In the genomic region with DNA sequence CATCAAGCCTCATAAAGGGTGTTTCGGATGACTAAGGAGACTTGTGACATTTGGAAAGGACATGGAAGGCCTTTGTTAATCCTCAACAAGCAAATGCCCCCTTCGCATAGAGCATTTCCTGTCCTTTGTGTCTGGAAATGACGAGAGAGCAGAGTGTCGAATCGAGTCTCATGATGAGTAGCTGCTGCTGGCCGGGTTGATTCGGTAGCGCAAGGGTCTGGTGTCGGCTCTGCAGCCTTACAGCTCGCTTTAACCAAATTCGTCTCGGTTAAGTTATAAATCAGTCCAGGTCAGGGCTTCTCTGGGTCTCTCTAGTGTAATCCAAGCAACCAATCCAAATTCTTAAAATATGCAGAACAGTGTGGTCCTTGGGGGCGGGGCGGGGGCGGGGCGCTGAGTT, we compare ENCODE assay signal across 18 mouse cellular contexts. TPM values are rescaled to one million over a fixed set of nuclear protein-coding genes. Genes with fewer than 3 reads are reported as not detected.
DNase-seq lines count a peak whose midpoint lies in the region; ATAC-seq lines count a peak whose summit lies in the region.
"Had no signal": no experiment of that assay in that cellular context is flagged by ENCODE, and none has a peak within 500 bp of the region (broad histone marks: within the 10 kb centered on the region; RNA-seq: fewer than 3 reads in every experiment).

No protein-coding gene starts in this region.

- H3K27ac ChIP-seq in hindbrain, embryonic 15.5 days (replicated peaks): no peak overlapping the region
- H3K27ac ChIP-seq in hindbrain, embryonic 14.5 days: no peak overlapping the region
- H3K27ac ChIP-seq in lung, embryonic 15.5 days: peak overlapping the region; percentile 34; the same call in 1 of the 2 replicates
- no peak overlapping the region for H3K27ac ChIP-seq in embryonic facial prominence, embryonic 10.5 days (replicated peaks)
- no peak overlapping the region for H3K27ac ChIP-seq in limb, embryonic 13.5 days
- H3K27ac ChIP-seq: left cerebral cortex, adult 2 months; liver, embryonic 13.5 days had no signal

- H3K27me3 ChIP-seq in hindbrain, embryonic 15.5 days: no peaks in the 10 kb centered on the region
- H3K27me3 ChIP-seq in hindbrain, embryonic 14.5 days (ENCODE audit: control insufficient read depth, insufficient read depth, low read length): no peaks in the 10 kb centered on the region
- no peaks in the 10 kb centered on the region for H3K27me3 ChIP-seq in lung, embryonic 15.5 days
- H3K27me3 ChIP-seq in embryonic facial prominence, embryonic 10.5 days (replicated peaks; ENCODE audit: low read depth, poor library complexity, severe bottlenecking): no peaks in the 10 kb centered on the region
- H3K27me3 ChIP-seq in limb, embryonic 13.5 days: peaks cover 16% of the 10 kb centered on the region
- H3K27me3 ChIP-seq: liver, embryonic 13.5 days had no signal

- 0 out of 2 replicates have a peak overlapping the region, but pooled peaks have one; percentile 2 for H3K4me2 ChIP-seq in hindbrain, embryonic 15.5 days
- no peak overlapping the region for H3K4me2 ChIP-seq in hindbrain, embryonic 14.5 days (replicated peaks)
- peak overlapping the region; percentile 20 for H3K4me2 ChIP-seq in lung, embryonic 15.5 days
- H3K4me2 ChIP-seq in limb, embryonic 13.5 days (replicated peaks): peak overlapping the region; percentile 33; the same call in 1 of the 2 replicates
- H3K4me2 ChIP-seq: heart, embryonic 11.5 days; liver, embryonic 13.5 days had no signal

- WGBS in hindbrain, embryonic 15.5 days: 62% methylated on average over 16 of the region's 16 CpGs
- WGBS in hindbrain, embryonic 14.5 days: 69% methylated on average over 16 of the region's 16 CpGs
- WGBS in lung, embryonic 15.5 days: 42% methylated on average over 16 of the region's 16 CpGs
- WGBS in embryonic facial prominence, embryonic 10.5 days: 81% methylated on average over 16 of the region's 16 CpGs
- 66% methylated on average over 16 of the region's 16 CpGs for WGBS in limb, embryonic 13.5 days

- no peak for DNase-seq in hindbrain, embryonic 14.5 days (ENCODE audit: low spot score)
- no peak for DNase-seq in lung, postnatal 14 days
- DNase-seq in embryonic facial prominence, embryonic 10.5 days (ENCODE audit: low spot score): peak; percentile 19
- no peak for DNase-seq in testis, postnatal 10 days (ENCODE audit: low spot score)
- no peak for DNase-seq in left cerebral cortex, adult 18-20 months (ENCODE audit: low spot score in 2 of 2)
- DNase-seq: adrenal gland, postnatal 36 days; cerebellum, postnatal 14 days; forebrain, postnatal 0 days; gastrocnemius, postnatal 14 days; liver, embryonic 13.5 days had no signal

- H3K4me3 ChIP-seq in hindbrain, embryonic 15.5 days: no peak overlapping the region
- no peak overlapping the region for H3K4me3 ChIP-seq in hindbrain, embryonic 14.5 days (replicated peaks; ENCODE audit: low read length)
- no peak overlapping the region for H3K4me3 ChIP-seq in lung, embryonic 15.5 days
- H3K4me3 ChIP-seq in embryonic facial prominence, embryonic 10.5 days: no peak overlapping the region
- no peak overlapping the region; the same call in 1 of the 2 replicates for H3K4me3 ChIP-seq in limb, embryonic 13.5 days
- H3K4me3 ChIP-seq: erythroblast, embryonic 14.5 days; left cerebral cortex, adult 2 months; liver, embryonic 13.5 days; megakaryocyte, embryonic 14.5 days had no signal

- H3K9me3 ChIP-seq in hindbrain, embryonic 15.5 days: no peaks in the 10 kb centered on the region
- no peaks in the 10 kb centered on the region for H3K9me3 ChIP-seq in hindbrain, embryonic 14.5 days (ENCODE audit: control insufficient read depth, low read length)
- H3K9me3 ChIP-seq in lung, embryonic 15.5 days: no peaks in the 10 kb centered on the region
- no peaks in the 10 kb centered on the region for H3K9me3 ChIP-seq in embryonic facial prominence, embryonic 10.5 days
- H3K9me3 ChIP-seq in limb, embryonic 13.5 days: no peaks in the 10 kb centered on the region
- H3K9me3 ChIP-seq: liver, embryonic 13.5 days; megakaryocyte, embryonic 14.5 days had no signal

- H3K36me3 ChIP-seq in hindbrain, embryonic 15.5 days: no peaks in the 10 kb centered on the region
- no peaks in the 10 kb centered on the region for H3K36me3 ChIP-seq in hindbrain, embryonic 14.5 days (replicated peaks; ENCODE audit: control insufficient read depth, insufficient read depth)
- no peaks in the 10 kb centered on the region for H3K36me3 ChIP-seq in lung, embryonic 15.5 days
- no peaks in the 10 kb centered on the region for H3K36me3 ChIP-seq in embryonic facial prominence, embryonic 10.5 days (replicated peaks)
- no peaks in the 10 kb centered on the region for H3K36me3 ChIP-seq in limb, embryonic 13.5 days
- H3K36me3 ChIP-seq: G1E; liver, embryonic 13.5 days had no signal

- ATAC-seq in hindbrain, embryonic 15.5 days (ENCODE audit: low FRiP score, low read depth): no peak
- ATAC-seq in hindbrain, embryonic 14.5 days (ENCODE audit: low FRiP score): no peak
- peak; percentile 53; the same call in 1 of the 2 replicates for ATAC-seq in lung, embryonic 15.5 days (ENCODE audit: borderline replicate concordance, extremely low read depth, low FRiP score, low TSS enrichment)
- peak; percentile 34; the same call in 1 of the 2 replicates for ATAC-seq in limb, embryonic 13.5 days (ENCODE audit: low FRiP score, low read depth)
- ATAC-seq: forebrain, postnatal 0 days had no signal

- H3K9ac ChIP-seq in hindbrain, embryonic 15.5 days: no peak overlapping the region
- no peak overlapping the region; the same call in 1 of the 2 replicates for H3K9ac ChIP-seq in hindbrain, embryonic 14.5 days
- no peak overlapping the region for H3K9ac ChIP-seq in lung, embryonic 15.5 days
- H3K9ac ChIP-seq in limb, embryonic 13.5 days: no peak overlapping the region
- H3K9ac ChIP-seq: forebrain, postnatal 0 days; liver, embryonic 13.5 days had no signal

- no peaks in the 10 kb centered on the region for H3K4me1 ChIP-seq in hindbrain, embryonic 15.5 days (replicated peaks)
- no peaks in the 10 kb centered on the region for H3K4me1 ChIP-seq in hindbrain, embryonic 14.5 days (replicated peaks; ENCODE audit: control insufficient read depth, insufficient read depth, low read length)
- peaks cover 13% of the 10 kb centered on the region; the same call in 1 of the 2 replicates for H3K4me1 ChIP-seq in lung, embryonic 15.5 days
- H3K4me1 ChIP-seq in embryonic facial prominence, embryonic 10.5 days: peaks cover 16% of the 10 kb centered on the region
- H3K4me1 ChIP-seq in limb, embryonic 13.5 days: peaks cover 21% of the 10 kb centered on the region

RNA-seq across cellular contexts. Expression of gene Maml3, which starts 59.1 kb away (rescaled TPM):
- polyA plus RNA-seq in hindbrain, embryonic 15.5 days (2015; fragmentation: Nextera tagmentation; extraction: Ambion mirVana): 7.7 and 7.8 TPM in 2 replicates
- polyA plus RNA-seq in hindbrain, embryonic 14.5 days (2014; fragmentation: Nextera tagmentation; extraction: Ambion mirVana): 6.6 and 8.0 TPM in 2 replicates
- polyA plus RNA-seq in lung, embryonic 15.5 days (2015; fragmentation: Nextera tagmentation; extraction: Ambion mirVana): 7.4 and 8.4 TPM in 2 replicates
- 5.5 and 6.0 TPM in 2 replicates for polyA plus RNA-seq in embryonic facial prominence, embryonic 10.5 days (2016; fragmentation: Nextera tagmentation; extraction: Ambion mirVana)
- 5.1 and 5.3 TPM in 2 replicates for polyA plus RNA-seq in limb, embryonic 13.5 days (2015; fragmentation: Nextera tagmentation; extraction: Ambion mirVana)
- total RNA-seq in left cerebral cortex, adult 18-20 months (2021): 1 to 10 TPM; 7.0 to 9.0 TPM

Comparison
In these comparisons a context has a peak if more than half of its experiments do, and no peak if none do; other contexts are left out.
1. ATAC-seq: peak in lung, embryonic 15.5 days (single experiment) and limb, embryonic 13.5 days (single experiment); none in hindbrain, embryonic 15.5 days (single experiment) and hindbrain, embryonic 14.5 days (single experiment).